Mouse (Mus musculus) forebrain, embryonic 15.5 days (tissue): ENCODE data around the gene Gm49333. TPM values are rescaled to one million over a fixed set of nuclear protein-coding genes. Genes with fewer than 3 reads are reported as not detected.
A peak's percentile ranks its signal among the peaks of the same experiment; 100 is the strongest.

Source experiments
- ATAC-seq: fragments of 200-750 bp; cut with Nextera tagmentation; replicated peaks from 2 replicates; pipeline ENCODE4 v1.8.0; 2017; ENCODE audit warnings: mild to moderate bottlenecking, moderate TSS enrichment, moderate library complexity
- H3K27ac ChIP-seq: fragments of 300-500 bp; sonication (generic); replicated peaks from 2 replicates; pipeline ENCODE4 v1.5.1; 2015; ENCODE audit warnings: mild to moderate bottlenecking, inconsistent platforms
- H3K27me3 ChIP-seq: fragments of 300-500 bp; sonication (generic); 2 replicates; pipeline ENCODE4 v1.6.1; 2015; ENCODE audit warnings: inconsistent platforms
- H3K36me3 ChIP-seq: fragments of 300-500 bp; sonication (generic); 2 replicates; pipeline ENCODE4 v1.6.1; 2015; ENCODE audit warnings: mild to moderate bottlenecking, inconsistent platforms
- H3K4me1 ChIP-seq: fragments of 300-500 bp; sonication (generic); 2 replicates; pipeline ENCODE4 v1.6.1; 2015; ENCODE audit warnings: inconsistent platforms
- H3K4me2 ChIP-seq: fragments of 300-500 bp; sonication (generic); replicated peaks from 2 replicates; pipeline ENCODE4 v1.6.1; 2015; ENCODE audit warnings: mild to moderate bottlenecking, inconsistent platforms
- H3K4me3 ChIP-seq: fragments of 300-500 bp; sonication (generic); 2 replicates; pipeline ENCODE4 v1.5.1; 2015; ENCODE audit warnings: mild to moderate bottlenecking, inconsistent platforms
- H3K9ac ChIP-seq: fragments of 300-500 bp; sonication (generic); replicated peaks from 2 replicates; pipeline ENCODE4 v1.6.1; 2015; ENCODE audit warnings: mild to moderate bottlenecking, inconsistent platforms
- H3K9me3 ChIP-seq: fragments of 300-500 bp; sonication (generic); 2 replicates; pipeline ENCODE4 v1.6.1; 2016; ENCODE audit warnings: inconsistent platforms
- WGBS: fragments of 180-500 bp; shearing (Covaris S2); methylation state at CpG from one replicate; pipeline ENCODE4 v1.1.7; 2015; ENCODE audit warnings: mixed read lengths; 5-methylcytosine and 5-hydroxymethylcytosine counted together
- polyA plus RNA-seq: library from polyadenylated mRNA; unstranded; fragments of >200 nt; fragmentation: Nextera tagmentation; extraction: Ambion mirVana; gene quantifications from 2 replicates; pipeline ENCODE4 v1.2.1, GENCODE M21; 2015

Gene Gm49333
- polyA plus RNA-seq, 1 experiment from 2014 or later = not detected

- peaks cover 28% of the 10 kb centered on the region for H3K36me3 ChIP-seq
- no peaks in the 10 kb centered on the region for H3K27me3 ChIP-seq
- H3K9me3 ChIP-seq = no peaks in the 10 kb centered on the region
- peak overlapping the region; percentile 89 for H3K27ac ChIP-seq
- H3K4me2 ChIP-seq = peak overlapping the region; percentile 59
- under 1% methylated on average over 48 of the region's 78 CpGs for WGBS
- peak overlapping the region; percentile 87 for H3K4me3 ChIP-seq
- peaks cover 29% of the 10 kb centered on the region for H3K4me1 ChIP-seq
- peak overlapping the region; percentile 80 for H3K9ac ChIP-seq
- ATAC-seq = peak; percentile 4; the same call in 1 of the 2 replicates
These were observed 61.7 kb downstream of the Gm49333 start for GRCm38 (mm10) chr16:20672965-20673705.

- H3K4me1 ChIP-seq = peaks cover 29% of the 10 kb centered on the region
- H3K9ac ChIP-seq = peak overlapping the region; percentile 80
- H3K36me3 ChIP-seq = peaks cover 35% of the 10 kb centered on the region
- no peaks in the 10 kb centered on the region for H3K9me3 ChIP-seq
- H3K4me3 ChIP-seq = peak overlapping the region; percentile 87
- peak overlapping the region; percentile 89; the same call in 1 of the 2 replicates for H3K27ac ChIP-seq
- no peak for ATAC-seq
- H3K4me2 ChIP-seq = peak overlapping the region; percentile 59
- no peaks in the 10 kb centered on the region for H3K27me3 ChIP-seq
- WGBS = 9% methylated on average over 14 of the region's 14 CpGs
These were observed 62.4 kb downstream of the Gm49333 start for GRCm38 (mm10) chr16:20673706-20674303.

GRCm38 (mm10) chr16:20675213-20675612 lies 63.8 kb downstream of the Gm49333 start:
- Histone ChIP-seq H3K4me3 (no peak overlapping the region), H3K27me3 (no peaks in the 10 kb centered on the region), H3K9ac (no peak overlapping the region), H3K27ac (no peak overlapping the region), H3K4me1 (peaks cover 29% of the 10 kb centered on the region), H3K9me3 (no peaks in the 10 kb centered on the region), H3K36me3 (peaks cover 47% of the 10 kb centered on the region), H3K4me2 (no peak overlapping the region)
- 89% methylated on average over 6 of the region's 6 CpGs for WGBS
- no peak for ATAC-seq

GRCm38 (mm10) chr16:20676702-20677101 lies 65.3 kb downstream of the Gm49333 start:
- Histone ChIP-seq H3K4me1 (peaks cover 27% of the 10 kb centered on the region), H3K4me3 (no peak overlapping the region), H3K9ac (no peak overlapping the region), H3K27ac (no peak overlapping the region), H3K9me3 (no peaks in the 10 kb centered on the region), H3K4me2 (no peak overlapping the region), H3K27me3 (no peaks in the 10 kb centered on the region), H3K36me3 (peaks cover 62% of the 10 kb centered on the region)
- 83% methylated on average over 4 of the region's 4 CpGs for WGBS
- no peak for ATAC-seq

GRCm38 (mm10) chr16:20677380-20677779 lies 66.0 kb downstream of the Gm49333 start:
- Histone ChIP-seq H3K4me1 (peaks cover 21% of the 10 kb centered on the region), H3K9me3 (no peaks in the 10 kb centered on the region), H3K4me3 (no peak overlapping the region), H3K27me3 (no peaks in the 10 kb centered on the region), H3K36me3 (peaks cover 69% of the 10 kb centered on the region), H3K27ac (no peak overlapping the region), H3K9ac (no peak overlapping the region), H3K4me2 (no peak overlapping the region)
- 90% methylated on average over 5 of the region's 5 CpGs for WGBS
- no peak for ATAC-seq

GRCm38 (mm10) chr16:20677974-20678675 lies 66.7 kb downstream of the Gm49333 start:
- H3K4me1 ChIP-seq = peaks cover 21% of the 10 kb centered on the region
- ATAC-seq = no peak
- no peaks in the 10 kb centered on the region for H3K27me3 ChIP-seq
- H3K9me3 ChIP-seq = no peaks in the 10 kb centered on the region
- no peak overlapping the region for H3K4me3 ChIP-seq
- 68% methylated on average over 10 of the region's 10 CpGs for WGBS
- H3K4me2 ChIP-seq = no peak overlapping the region
- H3K9ac ChIP-seq = no peak overlapping the region
- no peak overlapping the region for H3K27ac ChIP-seq
- H3K36me3 ChIP-seq = peaks cover 76% of the 10 kb centered on the region

- Histone ChIP-seq H3K36me3 (peaks cover 56% of the 10 kb centered on the region), H3K9me3 (no peaks in the 10 kb centered on the region), H3K4me1 (peaks cover 28% of the 10 kb centered on the region), H3K4me2 (no peak overlapping the region), H3K27ac (no peak overlapping the region), H3K27me3 (no peaks in the 10 kb centered on the region), H3K9ac (no peak overlapping the region), H3K4me3 (no peak overlapping the region)
- no peak for ATAC-seq
- WGBS = 91% methylated on average over 3 of the region's 3 CpGs
These were observed 79.4 kb downstream of the Gm49333 start for GRCm38 (mm10) chr16:20690774-20691173.

GRCm38 (mm10) chr16:20691617-20692016 lies 80.2 kb downstream of the Gm49333 start:
- H3K9me3 ChIP-seq = no peaks in the 10 kb centered on the region
- no peak overlapping the region for H3K4me2 ChIP-seq
- no peak for ATAC-seq
- WGBS = 71% methylated on average over 1 of the region's 1 CpGs
- no peaks in the 10 kb centered on the region for H3K27me3 ChIP-seq
- no peak overlapping the region for H3K9ac ChIP-seq
- no peak overlapping the region for H3K4me3 ChIP-seq
- peak overlapping the region; percentile 97; the same call in 1 of the 2 replicates for H3K27ac ChIP-seq
- peaks cover 48% of the 10 kb centered on the region for H3K36me3 ChIP-seq
- H3K4me1 ChIP-seq = peaks cover 36% of the 10 kb centered on the region

GRCm38 (mm10) chr16:20692241-20692965 lies 81.0 kb downstream of the Gm49333 start:
- no peaks in the 10 kb centered on the region for H3K27me3 ChIP-seq
- H3K4me2 ChIP-seq = peak overlapping the region; percentile 69; the same call in 1 of the 2 replicates
- ATAC-seq = no peak
- H3K9ac ChIP-seq = no peak overlapping the region
- peak overlapping the region; percentile 97 for H3K27ac ChIP-seq
- peaks cover 38% of the 10 kb centered on the region for H3K4me1 ChIP-seq
- WGBS = 43% methylated on average over 15 of the region's 16 CpGs
- H3K36me3 ChIP-seq = peaks cover 40% of the 10 kb centered on the region
- no peaks in the 10 kb centered on the region for H3K9me3 ChIP-seq
- peak overlapping the region; percentile 74; the same call in 1 of the 2 replicates for H3K4me3 ChIP-seq

- under 1% methylated on average over 37 of the region's 37 CpGs for WGBS
- H3K9ac ChIP-seq = peak within 1 kb of the TSS; percentile 76
- H3K27ac ChIP-seq = peak within 1 kb of the TSS; percentile 97
- H3K4me1 ChIP-seq = peaks cover 38% of the 10 kb centered on the region
- no peaks in the 10 kb centered on the region for H3K27me3 ChIP-seq
- ATAC-seq = peak; percentile 94
- H3K4me2 ChIP-seq = peak within 1 kb of the TSS; percentile 69
- peak within 1 kb of the TSS; percentile 74 for H3K4me3 ChIP-seq
- H3K9me3 ChIP-seq = no peaks in the 10 kb centered on the region
- peaks cover 32% of the 10 kb centered on the region for H3K36me3 ChIP-seq
These were observed 81.8 kb downstream of the Gm49333 start, which contains the start of gene Fam131a for GRCm38 (mm10) chr16:20693111-20693701. TSS of gene Fam131a (plus strand) at chr16:20693241.

- peak overlapping the region; percentile 48 for H3K4me3 ChIP-seq
- 57% methylated on average over 8 of the region's 8 CpGs for WGBS
These were observed 83.4 kb downstream of the Gm49333 start for GRCm38 (mm10) chr16:20694781-20695180.

More at GRCm38 (mm10) chr16:20694781-20695180, 83.4 kb downstream of the Gm49333 start:
- peak overlapping the region; percentile 97 for H3K27ac ChIP-seq
- ATAC-seq = no peak
- peak overlapping the region; percentile 84 for H3K4me2 ChIP-seq
- H3K36me3 ChIP-seq = peaks cover 27% of the 10 kb centered on the region
- H3K27me3 ChIP-seq = no peaks in the 10 kb centered on the region
- no peaks in the 10 kb centered on the region for H3K9me3 ChIP-seq
- peaks cover 38% of the 10 kb centered on the region for H3K4me1 ChIP-seq
- H3K9ac ChIP-seq = peak overlapping the region; percentile 59; the same call in 1 of the 2 replicates
